Mouse (Mus musculus) small intestine, adult 2 months (tissue): ENCODE measurements around the gene Scarb1.

ENCODE experiments used
- CTCF ChIP-seq: fragments of 200-500 bp; IDR thresholded peaks from 2 replicates; pipeline ENCODE4 v1.5.1; 2012; ENCODE audit warnings: low read depth, mild to moderate bottlenecking, control low read depth, inconsistent platforms, low read length, moderate library complexity, mixed read lengths; ENCODE audit not compliant: insufficient replicate concordance, insufficient read length; ENCODE audit errors: extremely low read depth
- POLR2A ChIP-seq: fragments of 200-500 bp; IDR thresholded peaks from 2 replicates; pipeline ENCODE4 v1.6.1; 2012; ENCODE audit warnings: low read depth, mild to moderate bottlenecking, control low read depth, inconsistent platforms, low read length, moderate library complexity

GRCm38 (mm10) chr5:125243928-125244327, 97.0 kb downstream of the Scarb1 start:
- TF ChIP-seq CTCF (no peak), POLR2A (no peak)
